Mouse (Mus musculus): ENCODE data around the gene Itga8. TPM values are rescaled to one million over a fixed set of nuclear protein-coding genes. Genes with fewer than 3 reads are reported as not detected.

The Itga8 gene
- total RNA-seq, 1 experiment from 2014 or later = 0.18 TPM

DNA sequence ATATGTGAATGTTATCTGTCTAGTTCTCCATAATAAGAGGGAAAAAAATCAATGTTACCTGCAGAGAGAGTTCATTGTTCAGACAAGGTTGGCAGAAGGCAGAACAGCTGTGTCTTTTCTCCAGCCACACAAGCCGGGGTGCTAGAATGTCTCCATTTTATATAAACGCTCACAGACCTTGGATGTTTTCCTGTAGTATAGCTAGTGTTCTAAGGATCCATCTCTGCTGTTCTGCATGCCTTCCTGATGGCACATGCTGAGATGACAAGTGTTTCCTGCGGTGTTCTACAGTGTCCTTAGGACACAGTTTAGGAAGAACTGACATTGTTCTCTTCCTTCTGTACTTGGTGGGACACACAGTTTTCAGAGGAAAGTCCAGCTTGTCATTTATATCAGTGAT is 192.4 kb downstream of the Itga8 start:
- ATAC-seq (replicated peaks; ENCODE audit: low read depth, poor library complexity, severe bottlenecking) = no peak

DNA sequence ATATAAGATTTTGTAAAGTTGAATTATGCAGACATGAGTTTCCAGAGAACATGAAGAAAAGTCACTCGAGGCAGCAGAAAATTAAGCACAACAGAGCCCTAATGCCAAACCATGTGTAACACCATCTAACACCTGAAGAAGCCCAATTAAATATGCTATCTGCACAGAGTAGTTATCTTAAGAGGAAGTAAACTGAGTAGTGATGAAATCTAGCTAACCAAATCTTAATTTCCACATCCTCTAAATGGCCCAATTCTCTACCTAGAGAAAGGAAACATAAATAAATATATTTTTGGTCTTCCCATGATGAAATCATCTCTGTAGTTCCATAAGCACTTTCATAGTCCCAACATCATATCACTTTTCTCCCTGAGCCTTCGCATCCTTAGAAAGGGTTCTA is 193.4 kb downstream of the Itga8 start:
- peak; percentile 58; the same call in 1 of the 2 replicates for ATAC-seq (replicated peaks; ENCODE audit: low read depth, poor library complexity, severe bottlenecking)

DNA sequence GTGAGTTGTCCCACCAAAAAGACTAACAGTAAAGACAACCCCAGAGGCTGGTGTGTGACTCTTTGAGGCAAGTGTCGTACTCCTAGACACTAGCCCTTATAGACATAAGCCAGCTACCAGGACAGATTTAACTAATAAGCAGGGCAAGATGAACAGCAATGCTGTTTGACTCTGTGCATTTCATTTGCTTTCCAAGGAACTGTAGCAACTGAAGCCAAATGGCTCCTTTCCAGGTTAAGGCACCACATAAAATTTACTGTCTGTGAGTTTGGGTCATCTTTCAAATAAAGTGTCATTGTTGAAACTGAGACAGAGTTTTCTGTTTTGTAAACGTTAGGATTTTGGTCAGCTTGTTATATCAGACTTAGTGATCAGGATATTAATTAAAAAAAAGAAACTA is 194.5 kb downstream of the Itga8 start:
- no peak for ATAC-seq (replicated peaks; ENCODE audit: low read depth, poor library complexity, severe bottlenecking)

DNA sequence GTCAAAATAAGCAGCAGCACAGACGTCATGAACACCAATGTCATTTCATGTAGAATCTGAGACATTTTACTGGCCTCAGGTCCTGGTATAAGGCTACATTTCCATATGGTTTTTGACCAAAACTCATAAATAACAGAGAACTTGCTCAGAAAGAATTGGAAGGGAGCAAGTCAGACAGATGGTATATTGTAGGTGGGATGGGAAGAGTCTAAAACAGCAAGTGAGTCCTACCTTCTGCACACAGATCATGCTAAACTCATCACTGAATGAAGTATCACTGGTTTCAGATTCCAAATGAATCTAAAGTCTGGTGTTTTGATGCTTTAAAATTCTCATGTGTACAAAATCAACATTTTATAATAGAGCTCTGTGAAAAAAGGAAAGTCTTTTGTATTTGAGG is 198.5 kb downstream of the Itga8 start:
- ATAC-seq (replicated peaks; ENCODE audit: low read depth, poor library complexity, severe bottlenecking) = no peak

DNA sequence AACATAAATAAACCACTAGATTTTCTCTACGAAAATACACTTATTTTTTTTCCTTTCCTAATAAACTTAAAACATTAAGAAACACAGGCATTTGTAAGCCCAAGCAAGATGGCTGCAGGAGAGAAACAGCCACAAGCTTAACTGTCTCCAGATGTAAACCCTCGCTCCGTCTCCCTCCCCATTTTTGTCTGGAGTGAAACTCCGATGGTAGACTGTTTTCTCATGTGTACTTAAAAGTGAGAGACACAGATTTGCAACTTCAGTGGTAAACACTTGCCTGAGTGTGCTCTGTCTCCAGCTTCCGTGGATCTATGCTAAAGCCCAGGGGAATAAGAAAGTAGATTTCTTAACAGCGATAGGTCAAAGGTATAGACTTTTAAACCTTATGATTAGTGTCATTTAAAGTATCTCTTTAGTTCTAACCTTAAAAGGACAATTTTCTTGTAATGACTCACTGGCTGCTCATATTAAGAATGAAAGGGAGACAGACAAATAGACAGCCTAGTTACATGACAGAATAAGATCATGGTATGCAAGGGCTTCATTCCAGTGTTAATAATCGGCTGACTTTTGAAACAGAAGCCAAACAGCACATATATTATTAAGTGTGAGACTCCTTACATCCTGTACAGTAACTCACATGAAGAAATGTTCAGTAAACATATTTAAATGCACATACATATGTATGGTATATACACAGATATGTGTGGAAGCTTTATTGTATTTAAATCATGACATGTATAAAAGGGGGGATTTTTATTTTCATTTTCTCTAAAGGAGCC is 209.3 kb downstream of the Itga8 start:
- ATAC-seq (replicated peaks; ENCODE audit: low read depth, poor library complexity, severe bottlenecking) = no peak

DNA sequence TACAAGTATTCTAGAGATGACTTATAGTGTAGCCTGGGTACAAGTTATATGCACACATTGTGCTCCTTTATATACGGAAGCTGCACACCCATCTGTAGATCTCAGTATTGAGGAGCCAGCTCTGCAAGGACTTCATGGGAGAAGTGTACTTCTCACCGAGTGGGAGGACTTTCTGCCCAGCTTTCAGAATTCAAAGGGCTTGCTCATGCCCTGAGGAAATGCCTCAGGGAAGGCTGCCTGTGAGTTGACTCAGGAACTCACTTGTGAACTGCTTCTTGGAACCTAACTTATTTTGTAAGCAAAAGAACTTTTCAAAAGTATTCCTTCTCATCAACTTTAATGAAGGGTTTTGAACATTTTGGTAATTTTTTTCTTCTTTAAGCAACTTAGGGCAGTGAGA is 210.7 kb downstream of the Itga8 start:
- ATAC-seq (replicated peaks; ENCODE audit: low read depth, poor library complexity, severe bottlenecking) = no peak

DNA sequence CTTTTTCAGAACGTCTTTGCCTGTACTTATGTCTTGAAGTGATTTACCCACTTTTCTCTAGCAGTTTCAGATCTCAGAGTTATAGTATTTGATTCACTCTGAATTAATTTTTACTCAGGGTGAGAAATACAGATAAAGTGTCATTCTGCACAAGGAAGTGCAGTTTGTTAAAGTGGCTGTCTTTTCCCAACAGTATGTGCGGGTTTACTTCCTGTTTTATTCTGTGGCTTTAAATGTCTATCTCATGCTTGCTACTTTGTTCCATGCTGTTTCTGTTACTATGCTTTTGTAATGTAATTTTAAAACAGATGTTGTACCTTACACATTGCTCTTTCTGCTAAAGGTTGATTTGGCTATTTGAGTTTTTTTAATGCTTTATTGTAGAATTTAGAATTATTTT is 216.2 kb downstream of the Itga8 start:
- ATAC-seq (replicated peaks; ENCODE audit: low read depth, poor library complexity, severe bottlenecking) = 0 out of 2 replicates have a peak, but pooled peaks have one; percentile 39

DNA sequence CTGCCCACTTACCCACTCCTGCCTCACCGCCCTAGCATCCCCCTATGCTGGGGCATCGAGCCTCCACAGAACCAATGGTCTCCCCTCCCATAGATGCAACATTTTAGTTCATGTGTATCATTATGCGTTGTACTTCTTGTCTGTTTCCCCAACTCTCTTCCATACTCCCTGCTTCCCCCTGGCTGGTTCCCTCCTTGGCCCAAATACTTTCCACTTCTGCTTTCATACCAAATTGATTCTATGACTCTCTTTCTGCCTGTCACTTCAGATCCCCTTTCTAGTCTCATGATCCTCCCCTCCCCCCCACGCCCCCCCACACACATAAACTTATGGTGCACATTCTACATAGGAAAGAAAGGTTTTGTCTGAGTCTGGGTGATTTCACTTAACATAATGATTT is 217.4 kb downstream of the Itga8 start:
- ATAC-seq (replicated peaks; ENCODE audit: low read depth, poor library complexity, severe bottlenecking) = peak; percentile 82

DNA sequence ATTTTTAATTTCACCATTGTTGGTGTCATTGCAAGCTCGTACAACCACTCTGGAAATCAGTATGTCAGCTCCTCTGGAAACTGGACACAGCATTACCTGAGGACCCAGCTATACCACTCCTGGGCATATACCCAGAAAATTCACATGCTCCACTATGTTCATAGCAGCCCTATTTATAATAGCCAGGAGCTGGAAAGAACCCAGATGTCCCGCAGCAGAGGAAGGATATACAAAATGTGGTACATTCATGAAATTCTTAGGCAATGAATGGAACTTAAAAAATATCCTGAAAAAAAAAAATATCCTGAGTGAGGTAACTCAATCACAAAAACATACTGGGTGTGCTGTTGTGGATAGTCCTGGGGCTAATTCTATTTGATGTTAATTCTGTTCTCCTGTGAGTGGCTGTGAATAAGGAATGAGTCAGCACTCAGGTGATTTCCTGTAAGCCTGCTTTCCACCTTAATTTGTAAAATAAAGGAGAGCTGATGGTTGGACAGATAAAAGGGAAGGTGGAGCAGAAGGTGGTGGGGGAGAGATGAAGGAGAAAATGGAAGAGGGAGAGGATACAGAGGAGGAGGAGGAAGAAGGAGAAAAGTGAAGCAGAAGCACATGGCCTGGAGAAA is 224.3 kb downstream of the Itga8 start:
- ATAC-seq (replicated peaks; ENCODE audit: low read depth, poor library complexity, severe bottlenecking) = no peak

DNA sequence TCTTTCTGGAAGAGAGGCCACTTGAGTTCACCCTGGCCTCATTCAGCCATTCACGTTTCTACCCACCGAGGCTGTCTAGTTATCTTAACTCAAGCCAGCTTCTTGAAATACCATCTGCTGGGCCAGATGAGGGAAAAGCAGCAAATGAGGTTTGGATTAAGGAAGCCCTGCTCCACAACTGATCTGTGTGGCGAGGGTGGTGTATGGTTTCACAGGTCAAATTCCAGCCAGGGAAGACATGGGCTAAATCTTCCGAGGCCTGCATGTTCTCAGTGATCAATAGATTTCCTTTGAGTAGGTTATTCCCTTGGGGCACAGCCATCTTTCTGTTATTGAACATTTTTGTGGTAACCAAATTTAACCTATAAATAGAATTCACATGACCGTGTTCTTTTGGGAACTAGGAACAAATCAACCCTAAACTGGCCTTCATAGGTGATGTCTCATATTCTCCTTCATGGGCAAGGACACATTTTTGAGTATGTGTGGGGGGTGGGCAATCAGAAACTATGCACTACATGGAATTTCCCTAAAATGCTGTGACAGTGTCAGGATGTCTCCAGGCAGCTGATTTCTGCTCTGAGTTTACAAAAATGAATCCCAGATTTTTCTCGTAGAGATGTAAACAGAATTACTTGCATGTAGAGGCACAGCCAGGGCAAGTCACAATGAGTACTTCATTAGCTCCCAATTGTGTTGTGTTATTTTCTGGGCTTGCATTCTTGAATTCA is 235.9 kb downstream of the Itga8 start:
- ATAC-seq (replicated peaks; ENCODE audit: low read depth, poor library complexity, severe bottlenecking) = no peak

DNA sequence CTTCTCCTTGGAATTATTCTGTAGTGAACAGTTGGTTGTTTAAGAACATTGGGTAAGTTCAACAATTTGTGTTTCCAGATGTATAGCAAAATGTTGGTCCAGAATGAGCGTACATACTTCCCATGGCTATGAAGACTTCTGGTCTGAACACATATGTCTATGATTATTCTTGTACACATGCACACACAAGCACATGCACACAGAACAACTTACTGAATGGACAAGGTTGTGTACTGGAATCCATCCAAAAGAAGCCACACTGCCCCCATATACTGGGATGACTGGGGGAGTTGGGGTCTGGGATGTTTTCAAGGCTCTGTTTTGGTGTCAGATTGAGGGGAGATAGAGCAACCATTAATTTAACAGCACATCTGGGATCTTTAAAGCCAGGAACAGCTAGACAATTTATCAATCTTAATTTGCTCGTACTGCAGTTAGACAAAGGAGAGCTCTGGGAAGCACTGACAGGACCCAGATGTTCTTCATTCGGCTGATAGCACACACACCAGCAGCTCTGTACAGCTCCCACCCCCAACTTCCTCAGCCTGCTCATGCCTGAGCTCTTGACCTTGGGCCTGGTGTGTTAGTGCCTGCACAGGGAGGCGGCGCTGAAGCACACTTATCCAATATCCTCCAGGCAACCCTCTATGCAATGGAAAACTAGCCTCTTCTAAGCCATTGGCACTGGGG is 241.5 kb downstream of the Itga8 start:
- no peak for ATAC-seq (replicated peaks; ENCODE audit: low read depth, poor library complexity, severe bottlenecking)

Other genes starting within 250 kb of the Itga8 start
- gene Mindy3, start 117.5 kb upstream of the Itga8 start, total RNA-seq (2017) = 22.2 and 25.9 TPM in 2 replicates